Mouse (Mus musculus) lung, embryonic 14.5 days (tissue): ENCODE data around the gene Prelp. TPM values are rescaled to one million over a fixed set of nuclear protein-coding genes. Genes with fewer than 3 reads are reported as not detected.

Source experiments
- ATAC-seq: fragments of 200-750 bp; cut with Nextera tagmentation; 2 replicates; pipeline ENCODE4 v1.8.0; 2017; ENCODE audit warnings: mild to moderate bottlenecking, moderate TSS enrichment, moderate library complexity; ENCODE audit not compliant: insufficient read depth
- DNase-seq: peaks from one replicate; pipeline ENCODE4 v3.0.0-alpha.2; 2015
- H3K27ac ChIP-seq: fragments of 300-500 bp; sonication (generic); 2 replicates; pipeline ENCODE4 v1.5.1; 2014; ENCODE audit warnings: low read depth, mild to moderate bottlenecking, moderate library complexity
- H3K27me3 ChIP-seq: fragments of 300-500 bp; sonication (generic); 2 replicates; pipeline ENCODE4 v1.6.1; 2014; ENCODE audit warnings: low read length, control low read depth; ENCODE audit not compliant: insufficient read depth
- H3K36me3 ChIP-seq: fragments of 300-500 bp; sonication (generic); 2 replicates; pipeline ENCODE4 v1.6.1; 2014; ENCODE audit warnings: control low read depth; ENCODE audit not compliant: insufficient read depth
- H3K4me1 ChIP-seq: fragments of 300-500 bp; sonication (generic); 2 replicates; pipeline ENCODE4 v1.6.1; 2014; ENCODE audit warnings: antibody characterized with exemption, control low read depth; ENCODE audit not compliant: insufficient read depth
- H3K4me2 ChIP-seq: fragments of 300-500 bp; sonication (generic); 2 replicates; pipeline ENCODE4 v1.6.1; 2014; ENCODE audit warnings: mild to moderate bottlenecking
- H3K4me3 ChIP-seq: fragments of 300-500 bp; sonication (generic); 2 replicates; pipeline ENCODE4 v1.5.1; 2014; ENCODE audit warnings: low read depth, low read length
- H3K9ac ChIP-seq: fragments of 300-500 bp; sonication (generic); 2 replicates; pipeline ENCODE4 v1.6.1; 2014
- H3K9me3 ChIP-seq: fragments of 300-500 bp; sonication (generic); 2 replicates; pipeline ENCODE4 v1.6.1; 2016; ENCODE audit warnings: low read depth, low read length, control low read depth
- CTCF ChIP-seq: IDR thresholded peaks from 2 replicates; pipeline ENCODE4 v1.5.1; 2016; ENCODE audit warnings: antibody characterized with exemption, low read depth
- WGBS: fragments of 180-500 bp; shearing (Covaris S2); extraction: QIAGEN DNeasy Blood & Tissue Kit; methylation state at CpG from one replicate; pipeline ENCODE4 v1.1.7; 2014; 5-methylcytosine and 5-hydroxymethylcytosine counted together
- polyA plus RNA-seq: library from polyadenylated mRNA; unstranded; fragments of >200 nt; fragmentation: Nextera tagmentation; extraction: Ambion mirVana; gene quantifications from 2 replicates; pipeline ENCODE4 v1.2.1, GENCODE M21; 2014

The Prelp gene
- polyA plus RNA-seq, 1 experiment from 2014 or later = 17.6 TPM

DNA sequence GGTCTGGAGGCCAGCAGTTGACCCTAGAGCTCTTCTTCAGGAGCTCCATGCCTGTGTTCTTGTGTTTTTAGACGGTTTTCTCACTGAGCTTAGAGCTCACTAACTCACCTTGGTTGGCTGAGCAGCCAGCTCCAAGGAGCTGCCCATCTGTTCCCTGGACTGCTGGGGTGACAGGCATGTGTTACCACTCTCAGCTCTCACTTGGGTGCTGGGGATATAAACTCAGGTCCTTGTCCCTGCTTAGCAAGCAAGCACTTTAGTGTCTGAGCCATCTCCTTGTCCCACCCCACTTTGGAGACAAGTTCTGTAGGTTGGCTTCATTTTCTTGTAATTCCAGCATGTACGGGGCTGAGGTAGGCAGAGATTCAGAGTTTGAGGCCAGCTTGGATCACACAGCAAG, 52.0 kb downstream of the Prelp start:
- H3K9me3 ChIP-seq = no peaks in the 10 kb centered on the region
- TF ChIP-seq CTCF = no peak
- no peaks in the 10 kb centered on the region for H3K27me3 ChIP-seq
- H3K4me1 ChIP-seq = no peaks in the 10 kb centered on the region; the same call in 1 of the 2 replicates
- no peak overlapping the region for H3K4me2 ChIP-seq
- 51% methylated on average over 2 of the region's 2 CpGs for WGBS
- DNase-seq = no peak
- H3K27ac ChIP-seq = no peak overlapping the region
- no peak overlapping the region for H3K9ac ChIP-seq
- H3K36me3 ChIP-seq = no peaks in the 10 kb centered on the region
- no peak overlapping the region for H3K4me3 ChIP-seq
- no peak for ATAC-seq

DNA sequence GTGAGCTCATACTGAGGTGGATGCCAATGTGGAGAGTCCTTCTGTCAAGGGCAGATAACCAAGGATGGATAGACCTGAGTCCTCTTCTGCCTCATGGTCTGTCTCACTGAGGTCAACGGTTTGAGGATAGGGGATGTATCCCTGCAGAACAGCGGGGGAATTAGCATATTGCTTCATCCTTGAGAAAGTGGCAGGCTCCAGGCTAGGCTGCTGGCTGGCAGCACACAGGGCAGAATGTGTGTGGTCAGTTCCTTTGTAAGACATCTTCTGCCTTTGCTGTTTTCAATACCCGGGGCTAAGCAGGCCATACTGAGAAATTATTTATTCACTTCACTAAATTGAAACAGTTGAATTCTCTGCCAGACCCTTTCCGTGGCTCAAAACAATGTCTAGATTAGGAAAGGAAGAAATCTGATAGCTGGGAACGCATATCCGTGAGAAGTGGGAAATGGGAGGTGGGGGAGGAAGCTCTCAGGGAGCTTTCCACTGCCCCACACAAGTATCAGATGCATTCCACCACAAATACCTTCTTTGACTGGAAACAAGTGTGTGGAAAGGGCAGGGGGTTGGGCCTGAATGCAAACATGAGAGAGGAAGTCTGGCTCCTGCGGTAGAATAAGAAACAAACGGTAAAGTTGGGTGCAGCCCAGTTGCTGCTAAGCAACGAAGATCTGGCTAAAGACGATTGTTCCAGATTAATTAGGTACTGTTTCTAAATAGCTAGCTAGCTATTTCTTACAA, 57.8 kb downstream of the Prelp start:
- no peak for TF ChIP-seq CTCF
- 7% methylated on average over 10 of the region's 10 CpGs for WGBS
- Histone ChIP-seq H3K9me3 (no peaks in the 10 kb centered on the region), H3K4me2 (peak overlapping the region; percentile 27; the same call in 1 of the 2 replicates), H3K36me3 (no peaks in the 10 kb centered on the region), H3K4me1 (peaks cover 11% of the 10 kb centered on the region), H3K9ac (no peak overlapping the region), H3K27me3 (no peaks in the 10 kb centered on the region), H3K27ac (peak overlapping the region; percentile 50; the same call in 1 of the 2 replicates), H3K4me3 (no peak overlapping the region)
- DNase-seq (peak; percentile 68), ATAC-seq (peak; percentile 73)

DNA sequence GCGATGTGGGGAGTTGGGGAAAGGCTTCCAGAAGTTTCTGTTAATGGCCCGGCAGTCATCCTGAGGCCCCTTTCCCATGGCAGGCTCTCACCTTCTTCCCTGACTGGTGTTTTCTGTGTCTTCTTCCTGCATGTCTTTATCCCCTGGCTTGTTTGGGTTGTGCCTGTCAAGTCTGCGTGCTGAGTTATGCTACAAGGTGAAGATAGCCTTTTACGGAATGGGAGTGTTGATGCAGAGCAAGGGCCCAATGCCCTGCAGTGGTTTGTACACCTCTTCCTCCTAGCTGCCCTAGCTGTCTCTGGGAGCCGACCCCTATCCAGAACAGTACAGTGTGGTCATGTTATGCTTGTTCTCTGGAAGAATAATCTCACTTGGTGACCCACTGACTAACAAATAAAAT, 60.2 kb downstream of the Prelp start:
- peaks cover 11% of the 10 kb centered on the region for H3K4me1 ChIP-seq
- H3K9ac ChIP-seq = no peak overlapping the region
- H3K27ac ChIP-seq = no peak overlapping the region
- H3K27me3 ChIP-seq = no peaks in the 10 kb centered on the region
- DNase-seq = no peak
- no peaks in the 10 kb centered on the region for H3K9me3 ChIP-seq
- 53% methylated on average over 5 of the region's 5 CpGs for WGBS
- H3K4me2 ChIP-seq = no peak overlapping the region
- no peak for ATAC-seq
- no peaks in the 10 kb centered on the region for H3K36me3 ChIP-seq
- TF ChIP-seq CTCF = no peak
- H3K4me3 ChIP-seq = no peak overlapping the region

Other genes starting within 250 kb of the Prelp start
- gene Lax1, start 231.3 kb downstream of the Prelp start, polyA plus RNA-seq = 0.18 and 0.25 TPM in 2 replicates
- gene Atp2b4, start 120.4 kb downstream of the Prelp start, polyA plus RNA-seq = 11.2 and 12.7 TPM in 2 replicates
- gene Optc, start 13.4 kb downstream of the Prelp start, polyA plus RNA-seq = 0.62 and 1.0 TPM in 2 replicates
- 173 and 174 TPM in 2 replicates for gene Fmod, start 115.8 kb upstream of the Prelp start, polyA plus RNA-seq
- 77.2 and 81.0 TPM in 2 replicates for gene Btg2, start 157.7 kb upstream of the Prelp start, polyA plus RNA-seq
- not detected in 2 replicates for gene Chit1, start 189.8 kb upstream of the Prelp start, polyA plus RNA-seq